8 mouse cellular contexts compared by ENCODE assay signal in genomic region chr2:118533969-118534368, GRCm38 (mm10). TPM values are rescaled to one million over a fixed set of nuclear protein-coding genes. Genes with fewer than 3 reads are reported as not detected.
A peak's percentile ranks its signal among the peaks of the same experiment; 100 is the strongest.
DNase-seq lines count a peak whose midpoint lies in the region; ATAC-seq lines count a peak whose summit lies in the region.

No protein-coding gene starts in this region.

- H3K9me3 ChIP-seq in heart, embryonic 11.5 days (replicated peaks; ENCODE audit: control insufficient read depth, low read length), result no peaks in the 10 kb centered on the region
- H3K9me3 ChIP-seq in embryonic facial prominence, embryonic 10.5 days, result no peaks in the 10 kb centered on the region
- no peaks in the 10 kb centered on the region for H3K9me3 ChIP-seq in intestine, embryonic 15.5 days

- intact Hi-C loops in heart, postnatal 14 days (cut with DNase I), result no loop called here

- H3K4me1 ChIP-seq in heart, embryonic 11.5 days (ENCODE audit: control insufficient read depth, insufficient read depth, low read length), result peaks cover 66% of the 10 kb centered on the region
- H3K4me1 ChIP-seq in embryonic facial prominence, embryonic 10.5 days, result peaks cover 76% of the 10 kb centered on the region
- peaks cover 58% of the 10 kb centered on the region for H3K4me1 ChIP-seq in intestine, embryonic 15.5 days (replicated peaks)

- H3K36me3 ChIP-seq in heart, embryonic 11.5 days (ENCODE audit: control insufficient read depth, insufficient read depth, low read length), result no peaks in the 10 kb centered on the region
- H3K36me3 ChIP-seq in embryonic facial prominence, embryonic 10.5 days (replicated peaks), result peaks cover 47% of the 10 kb centered on the region
- H3K36me3 ChIP-seq in intestine, embryonic 15.5 days, result 0 out of 2 replicates have a peak, but pooled peaks cover 5% of the 10 kb centered on the region

- H3K4me2 ChIP-seq in heart, embryonic 11.5 days, result no peak overlapping the region
- H3K4me2 ChIP-seq in intestine, embryonic 15.5 days (replicated peaks), result no peak overlapping the region

- no peak overlapping the region for H3K9ac ChIP-seq in heart, embryonic 11.5 days (ENCODE audit: low read depth, low read length)
- H3K9ac ChIP-seq in intestine, embryonic 15.5 days, result no peak overlapping the region

- DNase-seq in heart, postnatal 14 days, result no peak
- peak; percentile 32 for DNase-seq in embryonic facial prominence, embryonic 10.5 days (ENCODE audit: low spot score)
- DNase-seq in lung, postnatal 25 days (ENCODE audit: low spot score), result peak; percentile 71
- DNase-seq in layer of hippocampus, postnatal 10 days (ENCODE audit: low spot score in 2 of 2), result no peak
- no peak for DNase-seq in spleen, postnatal 4 days (ENCODE audit: low spot score in 2 of 2)
- no peak for DNase-seq in natural killer cell, adult 2 months (ENCODE audit: low spot score in 2 of 2)

- no peak overlapping the region for H3K4me3 ChIP-seq in heart, embryonic 11.5 days (ENCODE audit: low read depth, low read length)
- no peak overlapping the region for H3K4me3 ChIP-seq in embryonic facial prominence, embryonic 10.5 days
- no peak overlapping the region for H3K4me3 ChIP-seq in intestine, embryonic 15.5 days (replicated peaks)

- 72% methylated on average over 6 of the region's 6 CpGs for WGBS in heart, embryonic 11.5 days (ENCODE audit: insufficient replicate concordance)
- 49% methylated on average over 6 of the region's 6 CpGs for WGBS in embryonic facial prominence, embryonic 10.5 days
- 54% methylated on average over 6 of the region's 6 CpGs for WGBS in intestine, embryonic 15.5 days

- no peak for ATAC-seq in heart, embryonic 11.5 days (replicated peaks; ENCODE audit: insufficient number of reproducible peaks, low FRiP score, low TSS enrichment)
- ATAC-seq in intestine, embryonic 15.5 days, result no peak

- H3K27ac ChIP-seq in heart, embryonic 11.5 days (ENCODE audit: low read depth, low read length), result peak overlapping the region; percentile 79
- peak overlapping the region; percentile 95 for H3K27ac ChIP-seq in embryonic facial prominence, embryonic 10.5 days (replicated peaks)
- peak overlapping the region; percentile 87 for H3K27ac ChIP-seq in intestine, embryonic 15.5 days

- no peaks in the 10 kb centered on the region for H3K27me3 ChIP-seq in heart, embryonic 11.5 days (ENCODE audit: control insufficient read depth, insufficient read depth, low read length)
- H3K27me3 ChIP-seq in embryonic facial prominence, embryonic 10.5 days (replicated peaks; ENCODE audit: low read depth, poor library complexity, severe bottlenecking), result no peaks in the 10 kb centered on the region
- no peaks in the 10 kb centered on the region for H3K27me3 ChIP-seq in intestine, embryonic 15.5 days (replicated peaks)

RNA-seq across cellular contexts. Expression of gene Bmf, which starts 15.5 kb away (rescaled TPM):
- 2.6 and 3.7 TPM in 2 replicates for polyA plus RNA-seq in heart, embryonic 11.5 days (2014; fragmentation: Nextera tagmentation; extraction: Ambion mirVana)
- total RNA-seq in heart, postnatal 14 days (2021), result 10 to 100 TPM; 18.6 to 21.7 TPM
- 5.6 and 6.0 TPM in 2 replicates for polyA plus RNA-seq in embryonic facial prominence, embryonic 10.5 days (2016; fragmentation: Nextera tagmentation; extraction: Ambion mirVana)
- polyA plus RNA-seq in intestine, embryonic 15.5 days (2015; fragmentation: Nextera tagmentation; extraction: Ambion mirVana), result 2.8 and 3.0 TPM in 2 replicates
- 1 to 10 TPM; 2.3 to 4.5 TPM for total RNA-seq in layer of hippocampus, postnatal 10 days (2021)

RNA-seq across cellular contexts. Expression of gene Srp14, which starts 54.5 kb away (rescaled TPM):
- 202 and 204 TPM in 2 replicates for polyA plus RNA-seq in heart, embryonic 11.5 days (2014; fragmentation: Nextera tagmentation; extraction: Ambion mirVana)
- total RNA-seq in heart, postnatal 14 days (2021), result 100 to 1,000 TPM; 113 to 115 TPM
- 234 and 245 TPM in 2 replicates for polyA plus RNA-seq in embryonic facial prominence, embryonic 10.5 days (2016; fragmentation: Nextera tagmentation; extraction: Ambion mirVana)
- 196 and 209 TPM in 2 replicates for polyA plus RNA-seq in intestine, embryonic 15.5 days (2015; fragmentation: Nextera tagmentation; extraction: Ambion mirVana)
- 100 to 1,000 TPM; 171 to 194 TPM for total RNA-seq in layer of hippocampus, postnatal 10 days (2021)

Comparison
In these comparisons a context has a peak if more than half of its experiments do, and no peak if none do; other contexts are left out.
1. DNase-seq: peak in embryonic facial prominence, embryonic 10.5 days (single experiment) and lung, postnatal 25 days (single experiment); none in heart, postnatal 14 days (0 of 2), layer of hippocampus, postnatal 10 days (0 of 2), spleen, postnatal 4 days (0 of 2) and natural killer cell, adult 2 months (0 of 2).
2. Peak in every context shown above with its lines, with median percentiles within 50 percentile points of each other: H3K27ac ChIP-seq.